Mouse (Mus musculus): ENCODE data around the gene Mrpl4.

- TF ChIP-seq CTCF (IDR thresholded peaks at IDR 0.05; ENCODE audit: low read depth, low read length) (no peak), TAL1 (conservative IDR thresholded peaks at IDR 0.05; ENCODE audit: low read depth, low read length) (no peak), GATA2 (IDR thresholded peaks at IDR 0.05; ENCODE audit: borderline replicate concordance, low read depth, low read length) (no peak), GATA1 (IDR thresholded peaks at IDR 0.05; ENCODE audit: borderline replicate concordance, low read length) (no peak), POLR2AphosphoS5 (IDR thresholded peaks at IDR 0.05; ENCODE audit: insufficient replicate concordance, low read depth, low read length) (no peak)
Measured at GRCm38 (mm10) chr9:21028560-21029110, 26.1 kb downstream of the Mrpl4 start.
